Mouse (Mus musculus) olfactory bulb, adult 2 months (tissue): ENCODE measurements around the gene Adh6a. TPM values are rescaled to one million over a fixed set of nuclear protein-coding genes. Genes with fewer than 3 reads are reported as not detected.

ENCODE experiments used
- H3K27ac ChIP-seq: fragments of 200-500 bp; 2 replicates; pipeline ENCODE4 v1.5.1; 2012; ENCODE audit warnings: low read depth, low read length; ENCODE audit not compliant: insufficient read depth
- H3K4me1 ChIP-seq: fragments of 200-500 bp; 2 replicates; pipeline ENCODE4 v1.6.1; 2012; ENCODE audit warnings: low read length; ENCODE audit not compliant: control insufficient read depth, insufficient read depth
- H3K4me3 ChIP-seq: fragments of 200-500 bp; 2 replicates; pipeline ENCODE4 v1.5.1; 2012; ENCODE audit warnings: mild to moderate bottlenecking, low read depth, low read length, moderate library complexity; ENCODE audit not compliant: insufficient read depth
- CTCF ChIP-seq: fragments of 200-500 bp; IDR thresholded peaks from 2 replicates; pipeline ENCODE4 v1.5.1; 2012; ENCODE audit warnings: low read depth, mild to moderate bottlenecking, low read length, moderate library complexity; ENCODE audit not compliant: insufficient read depth
- POLR2A ChIP-seq: fragments of 200-500 bp; IDR thresholded peaks from 2 replicates; pipeline ENCODE4 v1.6.1; 2012; ENCODE audit warnings: mild to moderate bottlenecking, low read depth, low read length, moderate library complexity; ENCODE audit not compliant: insufficient read depth
- WGBS: fragments of 180-500 bp; shearing (Covaris S2); methylation state at CpG from one replicate; pipeline ENCODE4 v1.1.7; 2018; 5-methylcytosine and 5-hydroxymethylcytosine counted together
- polyA plus RNA-seq: library from polyadenylated mRNA; stranded (reverse); fragments of >200 nt; gene quantifications from 2 replicates; pipeline ENCODE4 v1.2.4, GENCODE M21; 2012; ENCODE audit warnings: low replicate concordance; ENCODE audit not compliant: missing spikeins, insufficient read depth, insufficient read length

Gene Adh6a
- not detected in 2 replicates for polyA plus RNA-seq

DNA sequence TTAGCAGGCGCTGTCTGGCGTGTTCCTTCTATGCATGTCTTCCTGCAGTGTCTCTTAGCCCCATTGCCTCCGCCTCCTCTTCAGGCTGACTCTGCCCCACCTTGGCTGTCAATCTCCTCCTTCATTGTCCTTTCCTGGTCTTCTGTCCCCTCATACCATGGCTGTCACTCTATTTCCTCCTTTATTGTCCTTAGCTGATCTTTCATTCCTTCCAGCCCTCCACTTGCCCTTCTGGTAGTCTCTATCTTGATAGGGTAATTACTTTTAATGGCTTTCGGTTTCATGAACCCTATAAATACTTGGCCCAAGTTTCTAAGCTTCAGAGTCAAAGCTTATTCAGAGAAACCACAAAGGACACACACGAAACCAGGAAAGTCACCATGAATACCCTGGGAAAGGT is at the start of gene Adh6a:
TSS of gene Adh6a (plus strand) at position 322 of the 400 bp plus-strand sequence.
- no peaks in the 10 kb centered on the region for H3K4me1 ChIP-seq
- no peak within 1 kb of the TSS for H3K4me3 ChIP-seq
- WGBS, result 81% methylated on average over 5 of the region's 5 CpGs
- H3K27ac ChIP-seq, result no peak within 1 kb of the TSS
- TF ChIP-seq CTCF, result no peak
- no peak for TF ChIP-seq POLR2A

DNA sequence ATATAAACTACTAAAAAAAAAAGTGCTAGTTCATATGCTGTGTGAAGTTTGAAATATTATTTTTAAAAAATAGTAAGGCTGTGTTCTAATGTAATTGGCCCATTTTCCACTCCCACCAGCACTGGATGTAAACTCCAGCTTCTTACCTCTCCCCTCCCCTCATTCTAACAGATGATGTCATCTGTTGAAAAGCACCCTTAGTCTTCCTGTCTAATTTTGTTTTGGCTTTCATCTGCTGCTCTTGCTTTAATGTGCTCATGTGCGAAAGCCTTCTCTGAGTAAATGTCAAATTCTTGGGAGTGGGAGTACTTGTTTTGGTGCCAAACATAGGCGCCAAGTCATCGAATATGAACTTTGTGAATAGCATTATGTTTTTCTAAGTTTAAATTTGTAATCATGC is 48.4 kb upstream of the Adh6a start:
- 52% methylated on average over 3 of the region's 3 CpGs for whole genome bisulfite sequencing
- TF ChIP-seq CTCF (no peak), POLR2A (no peak)
- Histone ChIP-seq H3K4me1 (no peaks in the 10 kb centered on the region), H3K4me3 (no peak overlapping the region), H3K27ac (no peak overlapping the region)

DNA sequence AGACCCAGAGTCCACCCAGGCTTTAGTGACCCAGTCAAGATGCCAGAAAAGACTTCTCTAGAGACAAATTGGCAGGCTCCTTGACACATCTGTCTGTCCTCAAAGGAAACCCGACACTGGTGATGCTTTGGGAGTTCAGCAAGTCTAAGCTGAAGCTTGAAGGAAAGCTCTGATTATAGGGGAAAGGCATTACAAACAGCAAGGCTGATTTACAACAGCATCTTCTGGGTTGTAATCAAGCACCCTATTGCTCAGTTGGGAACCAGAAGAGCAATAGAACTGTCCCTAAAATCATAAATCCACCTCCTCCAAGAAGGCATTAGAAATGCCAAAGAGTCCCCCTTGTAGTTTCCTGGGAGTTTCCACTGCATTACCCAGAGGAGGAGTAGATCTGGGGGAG is 42.6 kb upstream of the Adh6a start:
- Histone ChIP-seq H3K4me1 (no peaks in the 10 kb centered on the region), H3K4me3 (no peak overlapping the region), H3K27ac (no peak overlapping the region)
- TF ChIP-seq CTCF (no peak), POLR2A (no peak)
- 45% methylated on average over 1 of the region's 1 CpGs for WGBS

DNA sequence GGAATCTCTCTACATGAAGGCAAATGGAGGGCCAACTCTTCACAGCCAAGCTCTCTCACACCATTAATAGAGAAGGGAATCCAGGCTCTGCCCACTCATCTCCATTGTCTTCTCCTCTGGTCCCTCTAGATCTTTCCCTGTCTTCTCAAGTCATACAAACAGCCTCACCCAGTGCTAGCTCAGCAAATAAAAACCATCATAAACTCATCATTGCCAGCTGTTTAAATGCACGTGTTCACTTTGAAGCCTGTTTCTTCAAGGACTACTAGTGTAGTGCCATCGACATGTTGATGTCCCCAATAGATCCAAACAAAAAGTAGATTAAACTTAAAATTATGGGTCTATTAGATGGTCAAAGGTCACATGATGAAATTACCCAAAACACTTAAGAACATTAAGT is 41.8 kb upstream of the Adh6a start:
- Histone ChIP-seq H3K4me3 (no peak overlapping the region), H3K4me1 (no peaks in the 10 kb centered on the region), H3K27ac (no peak overlapping the region)
- no peak for TF ChIP-seq CTCF
- no peak for TF ChIP-seq POLR2A
- WGBS, result 97% methylated on average over 2 of the region's 2 CpGs

DNA sequence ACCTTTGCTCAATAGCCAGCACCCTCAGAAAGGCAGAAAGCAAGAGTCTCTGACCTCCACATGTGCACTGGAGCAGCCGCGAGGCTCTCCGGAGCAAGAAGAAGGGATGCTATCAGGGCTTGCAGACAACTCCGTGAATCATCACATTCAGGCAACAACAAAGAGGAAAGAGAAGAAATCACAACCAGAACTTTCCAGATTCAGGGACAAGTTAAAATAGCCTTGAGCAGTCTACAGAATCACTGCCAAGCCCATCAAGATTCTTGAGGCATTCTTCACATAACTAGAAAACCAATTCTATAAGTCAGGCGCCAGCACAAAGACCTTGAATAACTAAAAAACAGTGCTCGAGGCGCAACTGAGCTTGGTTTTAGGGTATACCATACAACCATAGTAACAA is 40.0 kb upstream of the Adh6a start:
- WGBS, result 86% methylated on average over 7 of the region's 7 CpGs
- Histone ChIP-seq H3K4me3 (no peak overlapping the region), H3K27ac (no peak overlapping the region), H3K4me1 (no peaks in the 10 kb centered on the region)
- TF ChIP-seq POLR2A, result no peak
- no peak for TF ChIP-seq CTCF

DNA sequence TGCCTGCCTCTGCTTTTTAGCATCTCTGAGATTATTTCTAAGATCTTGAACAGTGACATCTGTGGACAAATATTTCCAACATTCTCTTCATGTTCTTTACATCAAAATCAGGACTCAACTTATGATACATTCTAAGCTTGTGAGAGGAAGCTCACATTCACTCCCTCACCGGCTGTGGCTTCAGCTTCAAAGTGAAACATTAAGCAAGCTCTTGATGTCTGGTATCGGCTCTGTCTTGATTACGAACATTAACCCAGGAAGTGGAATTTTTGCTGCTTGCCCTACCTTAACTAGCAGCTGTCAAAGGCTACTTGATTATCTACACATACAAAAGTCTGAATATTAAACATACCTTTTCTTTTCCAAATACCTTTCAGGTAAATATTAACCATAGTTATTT is 38.0 kb upstream of the Adh6a start:
- 95% methylated on average over 3 of the region's 3 CpGs for WGBS
- Histone ChIP-seq H3K27ac (no peak overlapping the region), H3K4me3 (no peak overlapping the region), H3K4me1 (no peaks in the 10 kb centered on the region)
- TF ChIP-seq CTCF (no peak), POLR2A (no peak)

DNA sequence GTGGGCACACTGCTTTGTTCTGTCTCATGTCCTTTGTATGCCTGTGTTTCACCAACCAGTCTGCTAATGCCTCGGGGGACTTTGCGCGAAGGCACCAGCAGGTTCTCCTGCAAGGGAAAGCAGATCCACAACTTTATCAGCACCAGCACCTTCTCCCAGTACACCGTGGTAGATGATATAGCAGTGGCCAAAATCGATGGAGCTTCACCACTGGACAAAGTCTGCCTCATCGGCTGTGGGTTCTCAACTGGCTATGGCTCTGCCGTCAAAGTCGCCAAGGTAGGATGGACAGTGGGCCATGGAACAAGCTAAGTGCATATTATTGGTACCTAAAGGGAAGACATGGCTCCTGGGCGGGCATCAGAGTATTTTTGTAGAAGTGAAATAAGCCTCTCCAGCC is 30.5 kb upstream of the Adh6a start:
- TF ChIP-seq CTCF, result no peak
- TF ChIP-seq POLR2A, result no peak
- no peak overlapping the region for H3K4me3 ChIP-seq
- 84% methylated on average over 9 of the region's 9 CpGs for WGBS
- no peak overlapping the region for H3K27ac ChIP-seq
- H3K4me1 ChIP-seq, result no peaks in the 10 kb centered on the region

DNA sequence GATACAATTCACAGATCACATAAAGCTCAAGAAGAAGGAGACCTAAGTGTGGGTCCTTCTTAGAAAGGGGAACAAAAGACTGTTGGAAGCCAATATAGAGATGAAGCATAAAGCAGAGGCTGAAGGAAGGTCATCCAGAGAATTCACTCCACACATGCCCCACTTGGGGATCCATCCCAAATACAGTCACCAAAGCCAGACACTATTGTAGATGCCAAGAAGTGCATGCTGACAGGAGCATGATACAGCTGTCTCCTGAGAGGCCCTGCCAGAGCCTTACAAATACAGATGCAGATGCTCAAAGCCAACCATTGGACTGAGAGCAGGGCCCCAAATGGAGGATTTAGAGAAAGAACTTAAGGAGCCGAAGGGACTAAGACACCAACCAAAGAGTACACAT is 29.3 kb upstream of the Adh6a start:
- no peak for TF ChIP-seq POLR2A
- no peak for TF ChIP-seq CTCF
- 97% methylated on average over 1 of the region's 1 CpGs for WGBS
- Histone ChIP-seq H3K4me3 (no peak overlapping the region), H3K27ac (no peak overlapping the region), H3K4me1 (no peaks in the 10 kb centered on the region)

DNA sequence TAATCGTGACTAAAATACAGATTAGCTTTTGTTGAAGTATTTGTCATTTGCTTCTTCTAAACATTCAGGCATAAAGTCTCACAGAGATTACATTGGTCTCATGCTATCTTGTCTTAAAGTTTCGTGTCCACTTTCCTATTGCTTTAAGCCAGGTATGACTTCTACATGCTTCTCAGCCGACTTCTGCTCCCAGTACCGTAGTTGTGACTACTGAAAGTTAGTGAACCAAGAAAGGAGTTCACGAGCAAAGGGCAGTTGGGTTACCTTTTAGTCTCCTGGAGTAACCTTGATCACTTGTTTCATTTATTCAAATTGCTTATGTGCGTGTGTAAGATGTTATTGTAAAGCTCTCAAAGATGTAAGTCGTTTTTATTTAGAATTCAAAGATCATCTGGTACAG is 27.1 kb upstream of the Adh6a start:
- Histone ChIP-seq H3K27ac (no peak overlapping the region), H3K4me1 (no peaks in the 10 kb centered on the region), H3K4me3 (no peak overlapping the region)
- TF ChIP-seq POLR2A (no peak), CTCF (no peak)
- 80% methylated on average over 7 of the region's 7 CpGs for WGBS

DNA sequence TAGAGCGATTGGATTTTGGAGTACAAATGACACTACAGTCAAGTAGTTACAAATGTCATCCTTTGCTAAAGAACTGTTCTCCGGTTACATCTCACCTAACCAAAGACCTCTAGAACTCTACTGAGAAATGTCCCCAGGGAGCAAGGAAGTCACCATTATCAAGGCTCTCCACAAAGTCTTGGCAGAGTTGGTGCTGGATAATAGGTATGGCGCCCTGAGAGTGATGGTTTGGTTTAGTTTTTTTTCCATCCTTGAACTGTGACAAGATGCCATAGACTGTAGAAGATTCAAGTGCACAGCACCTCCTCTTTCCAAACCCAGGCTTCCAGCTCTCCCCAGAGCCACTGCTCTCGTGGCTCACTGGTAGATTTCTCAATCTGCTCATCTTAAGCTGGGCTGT is 25.4 kb upstream of the Adh6a start:
- no peak overlapping the region for H3K27ac ChIP-seq
- 93% methylated on average over 4 of the region's 4 CpGs for WGBS

More for the DNA sequence above, 25.4 kb upstream of the Adh6a start:
- no peaks in the 10 kb centered on the region for H3K4me1 ChIP-seq
- TF ChIP-seq CTCF, result no peak
- no peak for TF ChIP-seq POLR2A
- H3K4me3 ChIP-seq, result no peak overlapping the region
